Mouse (Mus musculus): ENCODE results near the gene Gm42674. TPM values are rescaled to one million over a fixed set of nuclear protein-coding genes. Genes with fewer than 3 reads are reported as not detected.
A peak's percentile ranks its signal among the peaks of the same experiment; 100 is the strongest.

Gm42674 gene
- polyA plus RNA-seq, 1 experiment from 2014 or later = not detected

DNA sequence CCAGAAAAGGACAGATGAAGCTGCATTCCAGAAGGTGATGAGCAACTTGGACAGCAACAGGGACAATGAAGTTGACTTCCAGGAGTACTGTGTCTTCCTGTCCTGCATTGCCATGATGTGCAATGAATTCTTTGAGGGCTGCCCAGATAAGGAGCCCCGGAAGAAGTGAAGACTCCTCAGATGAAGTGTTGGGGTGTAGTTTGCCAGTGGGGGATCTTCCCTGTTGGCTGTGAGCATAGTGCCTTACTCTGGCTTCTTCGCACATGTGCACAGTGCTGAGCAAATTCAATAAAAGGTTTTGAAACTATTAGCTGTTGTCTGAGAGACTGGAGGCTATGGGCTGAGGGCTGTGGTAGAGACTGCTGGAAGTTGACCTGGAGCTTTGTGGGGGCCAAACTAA, 4.0 kb downstream of the Gm42674 start:
- no peak overlapping the region for H3K27ac ChIP-seq (replicated peaks in 1 of 2; ENCODE audit: control insufficient read depth in 1 of 2, insufficient read depth in 1 of 2, low read depth in 2 of 2, low read length in 2 of 2)
- no peak for ATAC-seq (ENCODE audit: insufficient number of reproducible peaks, insufficient read depth, low FRiP score, low read depth)
- WGBS = 75% methylated on average over 2 of the region's 2 CpGs

DNA sequence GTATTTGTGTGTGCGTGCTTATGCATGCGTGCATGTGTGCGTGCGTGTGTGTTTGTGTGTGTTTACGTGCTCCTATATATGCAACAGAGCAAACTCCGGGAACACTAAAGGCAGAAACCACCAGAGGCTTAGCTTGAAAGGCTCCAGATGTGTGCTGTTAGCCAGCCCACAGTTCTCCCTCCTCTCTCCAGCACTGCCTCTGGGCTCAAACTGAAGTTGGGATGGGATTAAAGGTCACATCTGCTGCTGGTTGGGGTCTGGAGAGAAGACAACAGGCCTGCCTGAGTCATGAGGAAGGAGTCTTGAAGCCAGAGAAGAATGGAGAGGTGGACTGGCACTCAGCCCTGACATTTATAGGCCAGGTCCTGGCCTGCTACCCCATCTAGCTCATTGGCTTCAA, 4.5 kb downstream of the Gm42674 start:
- 94% methylated on average over 6 of the region's 6 CpGs for WGBS
- Histone ChIP-seq H3K4me1 (ENCODE audit: control insufficient read depth in 2 of 2, insufficient read depth in 2 of 2, low read length in 2 of 2) (peaks cover 16% of the 10 kb centered on the region in 2 experiments), H3K4me3 (ENCODE audit: control insufficient read depth in 1 of 2, insufficient read depth in 1 of 2, low read depth in 1 of 2, low read length in 2 of 2) (no peak overlapping the region), H3K9me3 (ENCODE audit: control insufficient read depth, low read length) (no peaks in the 10 kb centered on the region), H3K36me3 (ENCODE audit: control insufficient read depth, insufficient read depth, low read length) (no peaks in the 10 kb centered on the region), H3K27ac (replicated peaks in 1 of 2; ENCODE audit: control insufficient read depth in 1 of 2, insufficient read depth in 1 of 2, low read depth in 2 of 2, low read length in 2 of 2) (no peak overlapping the region), H3K4me2 (ENCODE audit: low read length) (no peak overlapping the region), H3K9ac (ENCODE audit: low read length) (no peak overlapping the region), H3K27me3 (ENCODE audit: control insufficient read depth, insufficient read depth, low read length) (no peaks in the 10 kb centered on the region)
- no peak for ATAC-seq (ENCODE audit: insufficient number of reproducible peaks, insufficient read depth, low FRiP score, low read depth)

More for the DNA sequence above, 4.0 kb downstream of the Gm42674 start:
- Histone ChIP-seq H3K9ac (ENCODE audit: low read length) (no peak overlapping the region), H3K4me1 (ENCODE audit: control insufficient read depth in 2 of 2, insufficient read depth in 2 of 2, low read length in 2 of 2) (peaks cover 16% of the 10 kb centered on the region in 2 experiments), H3K27me3 (ENCODE audit: control insufficient read depth, insufficient read depth, low read length) (no peaks in the 10 kb centered on the region), H3K4me3 (ENCODE audit: control insufficient read depth in 1 of 2, insufficient read depth in 1 of 2, low read depth in 1 of 2, low read length in 2 of 2) (no peak overlapping the region), H3K9me3 (ENCODE audit: control insufficient read depth, low read length) (no peaks in the 10 kb centered on the region), H3K36me3 (ENCODE audit: control insufficient read depth, insufficient read depth, low read length) (no peaks in the 10 kb centered on the region), H3K4me2 (ENCODE audit: low read length) (no peak overlapping the region)

DNA sequence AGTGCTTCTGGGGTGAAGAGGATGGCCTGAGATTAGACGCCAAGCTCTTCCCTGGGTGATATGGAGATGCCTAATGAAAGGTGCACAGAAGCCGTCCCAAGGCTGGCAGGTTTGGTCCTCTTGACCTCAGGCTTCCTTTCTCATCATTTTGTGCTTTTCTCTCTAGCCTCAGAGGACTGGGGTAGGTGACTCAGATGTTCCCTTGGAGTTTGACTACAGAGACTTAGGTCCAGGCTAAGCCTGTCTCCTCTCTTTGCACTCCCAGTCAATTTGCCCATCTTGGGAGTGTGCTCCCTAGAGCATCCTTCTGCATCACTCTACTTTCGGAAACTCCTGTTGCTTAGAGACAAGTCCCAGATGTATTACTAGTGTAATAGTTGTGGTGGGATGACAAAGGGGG, 5.7 kb downstream of the Gm42674 start:
- Histone ChIP-seq H3K9ac (ENCODE audit: low read length) (no peak overlapping the region), H3K36me3 (ENCODE audit: control insufficient read depth, insufficient read depth, low read length) (no peaks in the 10 kb centered on the region), H3K4me2 (ENCODE audit: low read length) (no peak overlapping the region), H3K4me3 (ENCODE audit: control insufficient read depth in 1 of 2, insufficient read depth in 1 of 2, low read depth in 1 of 2, low read length in 2 of 2) (no peak overlapping the region), H3K4me1 (ENCODE audit: control insufficient read depth in 2 of 2, insufficient read depth in 2 of 2, low read length in 2 of 2) (peaks cover 16% of the 10 kb centered on the region in 2 experiments), H3K27ac (replicated peaks in 1 of 2; ENCODE audit: control insufficient read depth in 1 of 2, insufficient read depth in 1 of 2, low read depth in 2 of 2, low read length in 2 of 2) (no peak overlapping the region), H3K9me3 (ENCODE audit: control insufficient read depth, low read length) (no peaks in the 10 kb centered on the region), H3K27me3 (ENCODE audit: control insufficient read depth, insufficient read depth, low read length) (no peaks in the 10 kb centered on the region)
- WGBS = 72% methylated on average over 3 of the region's 3 CpGs
- ATAC-seq (ENCODE audit: insufficient number of reproducible peaks, insufficient read depth, low FRiP score, low read depth) = no peak

DNA sequence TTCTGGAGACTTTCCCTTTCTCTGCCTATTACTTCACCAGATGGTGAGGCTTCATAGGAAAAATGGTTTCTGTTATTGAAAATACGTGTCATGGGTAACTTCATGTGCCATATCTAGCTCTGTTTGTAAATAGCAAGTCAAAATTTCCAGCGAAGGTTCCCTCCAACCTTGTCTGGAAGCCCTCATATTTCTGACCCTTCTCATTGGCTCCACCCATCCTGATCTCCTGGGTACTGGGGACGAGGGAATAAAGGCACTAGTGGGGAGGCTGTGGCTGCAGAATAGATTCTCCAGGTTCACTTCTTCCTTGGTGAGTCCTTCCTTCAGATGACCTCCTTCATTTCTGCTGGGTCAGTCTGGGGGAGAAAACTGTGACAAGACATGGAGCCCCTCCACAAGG, 6.5 kb downstream of the Gm42674 start, which contains the start of gene S100a5:
Gene S100a5, plus strand, starts transcription at position 301 of the 400 bp plus-strand sequence.
- Histone ChIP-seq H3K9me3 (ENCODE audit: control insufficient read depth, low read length) (no peaks in the 10 kb centered on the region), H3K4me2 (ENCODE audit: low read length) (no peak within 1 kb of the TSS), H3K9ac (ENCODE audit: low read length) (no peak within 1 kb of the TSS), H3K27ac (replicated peaks in 1 of 2; ENCODE audit: control insufficient read depth in 1 of 2, insufficient read depth in 1 of 2, low read depth in 2 of 2, low read length in 2 of 2) (no peak within 1 kb of the TSS), H3K4me3 (ENCODE audit: control insufficient read depth in 1 of 2, insufficient read depth in 1 of 2, low read depth in 1 of 2, low read length in 2 of 2) (no peak within 1 kb of the TSS), H3K36me3 (ENCODE audit: control insufficient read depth, insufficient read depth, low read length) (no peaks in the 10 kb centered on the region), H3K27me3 (ENCODE audit: control insufficient read depth, insufficient read depth, low read length) (peaks cover 4% of the 10 kb centered on the region; the same call in 1 of the 2 replicates), H3K4me1 (ENCODE audit: control insufficient read depth in 2 of 2, insufficient read depth in 2 of 2, low read length in 2 of 2) (peaks cover 21 to 22% of the 10 kb centered on the region in 2 experiments)
- 42% methylated on average over 3 of the region's 3 CpGs for WGBS
- no peak for ATAC-seq (ENCODE audit: insufficient number of reproducible peaks, insufficient read depth, low FRiP score, low read depth)

DNA sequence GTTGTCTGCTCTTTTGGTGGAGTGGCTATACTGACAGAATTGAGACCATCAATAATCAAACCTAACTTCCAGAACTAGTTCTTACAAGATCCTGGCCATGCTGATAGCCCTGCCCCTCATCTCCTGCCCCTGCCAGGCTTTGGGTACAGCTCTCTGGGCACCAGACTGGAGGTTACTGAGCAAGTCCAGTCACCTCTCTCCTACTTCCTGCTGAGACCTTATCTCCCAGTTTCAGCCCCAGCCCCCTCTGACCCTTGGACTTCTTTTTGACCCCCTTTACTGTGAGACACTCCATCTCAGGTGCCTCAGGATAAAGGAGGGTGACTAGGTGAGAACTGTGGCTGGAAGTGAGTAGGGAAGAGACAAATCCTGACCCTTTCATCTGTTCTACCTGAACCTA, 7.4 kb downstream of the Gm42674 start:
- ATAC-seq (ENCODE audit: insufficient number of reproducible peaks, insufficient read depth, low FRiP score, low read depth) = no peak
- Histone ChIP-seq H3K36me3 (ENCODE audit: control insufficient read depth, insufficient read depth, low read length) (no peaks in the 10 kb centered on the region), H3K4me2 (ENCODE audit: low read length) (no peak overlapping the region), H3K27ac (replicated peaks in 1 of 2; ENCODE audit: control insufficient read depth in 1 of 2, insufficient read depth in 1 of 2, low read depth in 2 of 2, low read length in 2 of 2) (no peak overlapping the region), H3K27me3 (ENCODE audit: control insufficient read depth, insufficient read depth, low read length) (peaks cover 4% of the 10 kb centered on the region), H3K9ac (ENCODE audit: low read length) (no peak overlapping the region), H3K9me3 (ENCODE audit: control insufficient read depth, low read length) (no peaks in the 10 kb centered on the region), H3K4me3 (ENCODE audit: control insufficient read depth in 1 of 2, insufficient read depth in 1 of 2, low read depth in 1 of 2, low read length in 2 of 2) (no peak overlapping the region), H3K4me1 (ENCODE audit: control insufficient read depth in 2 of 2, insufficient read depth in 2 of 2, low read length in 2 of 2) (peaks cover 14 to 15% of the 10 kb centered on the region in 2 experiments)

DNA sequence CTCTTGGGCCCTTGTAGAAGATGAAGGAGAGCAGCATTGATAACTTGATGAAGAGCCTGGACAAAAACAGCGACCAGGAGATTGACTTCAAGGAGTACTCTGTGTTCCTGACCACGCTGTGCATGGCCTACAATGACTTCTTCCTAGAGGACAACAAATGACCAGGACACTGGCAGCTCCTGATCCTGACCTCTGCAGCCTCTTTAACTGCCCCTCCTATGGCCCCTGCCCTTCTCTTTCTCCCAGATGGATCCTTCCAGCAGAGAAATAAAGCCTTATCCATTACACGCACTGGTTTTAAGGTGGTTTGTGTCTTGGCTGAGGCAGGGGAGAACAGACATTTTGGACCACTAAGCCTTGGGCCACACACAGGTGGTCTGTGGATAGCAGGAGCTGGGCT, 9.8 kb downstream of the Gm42674 start:
- Histone ChIP-seq H3K36me3 (ENCODE audit: control insufficient read depth, insufficient read depth, low read length) (no peaks in the 10 kb centered on the region), H3K4me2 (ENCODE audit: low read length) (no peak overlapping the region), H3K4me1 (ENCODE audit: control insufficient read depth in 2 of 2, insufficient read depth in 2 of 2, low read length in 2 of 2) (peaks cover 5 to 12% of the 10 kb centered on the region in 2 experiments; a peak in 3 of 4 replicates), H3K9ac (ENCODE audit: low read length) (no peak overlapping the region), H3K27ac (replicated peaks in 1 of 2; ENCODE audit: control insufficient read depth in 1 of 2, insufficient read depth in 1 of 2, low read depth in 2 of 2, low read length in 2 of 2) (no peak overlapping the region), H3K4me3 (ENCODE audit: control insufficient read depth in 1 of 2, insufficient read depth in 1 of 2, low read depth in 1 of 2, low read length in 2 of 2) (no peak overlapping the region), H3K9me3 (ENCODE audit: control insufficient read depth, low read length) (no peaks in the 10 kb centered on the region), H3K27me3 (ENCODE audit: control insufficient read depth, insufficient read depth, low read length) (peaks cover 4% of the 10 kb centered on the region)
- 76% methylated on average over 3 of the region's 3 CpGs for WGBS
- no peak for ATAC-seq (ENCODE audit: insufficient number of reproducible peaks, insufficient read depth, low FRiP score, low read depth)

DNA sequence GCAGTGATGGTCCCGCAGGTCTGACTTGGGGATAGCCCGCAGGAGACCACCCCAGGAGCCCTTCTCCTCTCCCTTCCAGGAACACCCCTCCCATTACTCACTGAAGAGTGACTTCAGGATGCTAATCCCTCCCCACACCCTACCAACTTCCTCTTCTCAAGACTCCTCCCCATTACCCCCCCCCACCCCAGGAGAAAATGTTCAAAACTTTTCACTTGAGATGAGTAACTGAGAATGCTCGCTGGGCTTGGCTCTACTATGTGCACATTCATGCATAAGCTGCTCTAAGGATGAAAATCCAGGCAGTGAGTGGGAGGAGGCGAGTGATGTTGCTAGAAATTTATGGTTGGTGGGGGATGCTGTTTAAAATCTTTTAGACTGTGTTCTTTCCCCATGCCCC, 10.4 kb downstream of the Gm42674 start:
- no peak for ATAC-seq (ENCODE audit: insufficient number of reproducible peaks, insufficient read depth, low FRiP score, low read depth)
- Histone ChIP-seq H3K27ac (replicated peaks in 1 of 2; ENCODE audit: control insufficient read depth in 1 of 2, insufficient read depth in 1 of 2, low read depth in 2 of 2, low read length in 2 of 2) (no peak overlapping the region), H3K4me2 (ENCODE audit: low read length) (no peak overlapping the region), H3K27me3 (ENCODE audit: control insufficient read depth, insufficient read depth, low read length) (peaks cover 4% of the 10 kb centered on the region), H3K9ac (ENCODE audit: low read length) (no peak overlapping the region), H3K4me1 (ENCODE audit: control insufficient read depth in 2 of 2, insufficient read depth in 2 of 2, low read length in 2 of 2) (peaks cover 5 to 12% of the 10 kb centered on the region in 2 experiments; a peak in 3 of 4 replicates), H3K9me3 (ENCODE audit: control insufficient read depth, low read length) (no peaks in the 10 kb centered on the region), H3K4me3 (ENCODE audit: control insufficient read depth in 1 of 2, insufficient read depth in 1 of 2, low read depth in 1 of 2, low read length in 2 of 2) (no peak overlapping the region), H3K36me3 (ENCODE audit: control insufficient read depth, insufficient read depth, low read length) (no peaks in the 10 kb centered on the region)
- WGBS = 63% methylated on average over 4 of the region's 4 CpGs

DNA sequence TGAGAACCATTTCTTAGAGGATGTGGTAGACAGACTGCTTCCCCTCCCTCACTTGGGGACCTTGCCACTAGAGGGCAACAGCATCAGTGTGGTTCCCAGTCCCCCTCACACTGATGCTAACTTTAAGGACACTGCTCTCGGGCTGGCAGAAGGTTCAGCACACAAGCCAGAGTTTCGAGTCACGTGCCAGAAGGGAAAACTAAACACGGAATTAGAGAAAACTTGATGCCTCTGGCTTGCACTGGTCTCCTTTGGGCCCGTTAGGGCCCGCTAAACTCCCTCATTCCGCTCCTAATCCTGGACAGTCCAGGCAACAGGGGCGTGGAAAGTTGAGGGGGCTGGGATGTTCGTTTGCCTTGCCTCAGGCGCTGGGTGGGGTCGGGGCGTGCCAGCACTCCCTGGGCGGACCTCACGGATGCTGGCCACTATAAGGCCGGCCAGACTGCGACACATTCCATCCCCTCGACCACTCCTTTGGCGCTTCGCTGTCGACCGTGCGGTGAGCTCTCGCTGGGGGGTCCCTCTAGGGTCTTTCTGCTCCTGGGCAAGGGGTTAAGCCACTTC, 11.1 kb downstream of the Gm42674 start, which contains the start of gene S100a6:
Gene S100a6, plus strand, starts transcription at position 155 of the 564 bp plus-strand sequence.
- ATAC-seq (ENCODE audit: insufficient number of reproducible peaks, insufficient read depth, low FRiP score, low read depth) = peak; percentile 51; the same call in 1 of the 2 replicates
- H3K4me1 ChIP-seq (ENCODE audit: control insufficient read depth in 2 of 2, insufficient read depth in 2 of 2, low read length in 2 of 2) = peaks cover 5 to 12% of the 10 kb centered on the region in 2 experiments; a peak in 3 of 4 replicates
- H3K4me2 ChIP-seq (ENCODE audit: low read length) = peak within 1 kb of the TSS; percentile 82
- H3K27me3 ChIP-seq (ENCODE audit: control insufficient read depth, insufficient read depth, low read length) = peaks cover 4% of the 10 kb centered on the region
- no peaks in the 10 kb centered on the region for H3K36me3 ChIP-seq (ENCODE audit: control insufficient read depth, insufficient read depth, low read length)
- peak within 1 kb of the TSS; percentile 36 to 41 for H3K4me3 ChIP-seq (ENCODE audit: control insufficient read depth in 1 of 2, insufficient read depth in 1 of 2, low read depth in 1 of 2, low read length in 2 of 2)
- no peaks in the 10 kb centered on the region for H3K9me3 ChIP-seq (ENCODE audit: control insufficient read depth, low read length)
- peak within 1 kb of the TSS; percentile 57; the same call in 1 of the 2 replicates for H3K9ac ChIP-seq (ENCODE audit: low read length)
- H3K27ac ChIP-seq (replicated peaks in 1 of 2; ENCODE audit: control insufficient read depth in 1 of 2, insufficient read depth in 1 of 2, low read depth in 2 of 2, low read length in 2 of 2) = no peak within 1 kb of the TSS
- under 1% methylated on average over 23 of the region's 23 CpGs for WGBS

All from heart, embryonic 14.5 days (tissue).